Mouse (Mus musculus) gastrocnemius, postnatal 10 days (tissue): ENCODE data around the gene Islr2. TPM values are rescaled to one million over a fixed set of nuclear protein-coding genes. Genes with fewer than 3 reads are reported as not detected.

Source experiments
- DNase-seq: peaks from one replicate; pipeline ENCODE4 v3.0.0; 2021; ENCODE audit warnings: mixed read lengths
- total RNA-seq, 2 experiments: library from RNA; stranded (reverse); gene quantifications; 2 replicates each; pipeline ENCODE4 v1.2.3; 2021

Islr2 gene
- total RNA-seq, 2 experiments from 2014 or later: 4.3 to 4.5 TPM

GRCm38 (mm10) chr9:58220218-58220903 lies 16.2 kb upstream of the Islr2 start:
- peak; percentile 49 for DNase-seq

DNA sequence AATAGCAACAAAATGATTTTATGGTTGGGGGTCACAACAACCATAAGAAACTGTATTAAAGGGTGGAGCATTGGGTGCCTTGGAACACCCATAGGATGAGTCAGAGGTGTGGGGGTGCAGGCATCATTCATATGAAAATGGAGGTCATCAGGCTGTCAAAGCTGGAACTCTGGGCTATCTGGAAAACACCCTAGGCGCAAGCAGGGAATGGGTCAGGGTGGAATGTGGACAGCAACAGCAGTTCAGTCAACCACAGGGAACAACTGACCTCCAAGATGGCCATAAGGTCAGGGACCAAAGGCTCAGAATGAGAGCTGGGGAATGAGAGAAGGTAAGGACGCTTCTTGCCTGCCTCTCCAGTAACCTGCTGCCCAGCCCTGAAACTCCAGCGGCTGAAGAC lies 14.4 kb upstream of the Islr2 start:
- no peak for DNase-seq

GRCm38 (mm10) chr9:58216402-58216801 lies 12.3 kb upstream of the Islr2 start:
- no peak for DNase-seq

GRCm38 (mm10) chr9:58214519-58215180 lies 10.5 kb upstream of the Islr2 start:
- DNase-seq: no peak

DNA sequence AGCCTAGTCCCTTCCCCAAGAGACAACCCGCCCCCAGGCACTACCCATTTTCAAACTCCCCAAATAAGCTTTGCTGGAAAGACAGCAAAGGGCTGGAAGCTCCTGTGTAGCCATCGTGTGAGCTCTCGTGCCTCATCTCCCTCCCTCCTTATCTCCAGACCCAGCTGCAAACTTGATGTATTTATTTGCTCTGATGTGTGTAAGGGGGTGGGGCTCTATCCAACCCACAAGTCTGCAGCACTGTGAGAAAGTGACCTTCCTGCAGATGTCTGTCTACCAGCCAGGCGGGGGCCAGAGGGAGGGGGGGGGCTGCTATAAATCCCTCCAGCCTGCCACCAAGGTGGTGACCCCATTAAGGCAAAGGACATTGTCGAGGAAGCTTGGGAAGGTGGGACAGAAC lies 9.7 kb upstream of the Islr2 start:
- no peak for DNase-seq

- DNase-seq: no peak
Measured at GRCm38 (mm10) chr9:58213377-58213776, 9.3 kb upstream of the Islr2 start.

GRCm38 (mm10) chr9:58210304-58210627 lies 6.1 kb upstream of the Islr2 start:
- no peak for DNase-seq

DNA sequence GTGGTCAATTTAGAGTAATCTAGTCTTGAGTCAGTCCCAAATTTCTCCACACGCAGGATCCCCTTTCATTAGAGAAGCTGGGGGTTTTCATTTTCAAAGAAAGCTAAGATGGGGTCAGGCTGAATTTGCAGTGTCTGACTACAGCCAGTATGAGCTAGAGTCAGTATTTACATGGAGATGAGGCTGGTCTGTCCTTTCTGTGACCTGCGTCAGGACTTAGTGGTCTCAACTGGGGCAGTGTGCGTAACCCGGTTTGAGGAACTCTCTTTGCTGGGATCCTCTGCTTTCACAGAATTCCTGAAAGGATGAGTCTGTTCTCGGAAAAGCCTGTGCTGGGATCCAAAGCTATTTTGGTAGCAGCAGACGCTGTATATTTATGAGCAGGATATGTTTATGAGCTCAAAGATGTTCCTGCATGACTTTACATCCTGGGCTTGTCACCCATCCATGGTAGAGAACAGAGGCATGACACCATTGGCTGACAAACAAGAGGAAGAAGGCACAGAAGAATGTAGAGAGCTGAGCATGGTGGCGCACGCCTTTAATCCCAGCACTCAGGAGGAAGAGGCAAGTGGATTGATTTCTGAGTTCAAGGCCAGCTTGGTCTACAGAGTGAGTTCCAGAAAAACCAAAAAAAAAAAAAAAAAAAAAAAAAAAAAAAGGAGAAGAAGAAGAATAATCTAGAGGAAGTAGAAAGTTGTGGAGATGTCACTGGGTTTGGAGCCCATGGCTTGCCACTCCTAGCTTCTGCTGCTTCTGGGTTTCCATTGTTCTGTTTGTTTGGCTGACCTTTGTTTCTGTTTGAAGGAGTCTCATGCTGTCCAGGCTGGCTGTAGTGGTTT lies 5.6 kb upstream of the Islr2 start:
- no peak for DNase-seq

DNA sequence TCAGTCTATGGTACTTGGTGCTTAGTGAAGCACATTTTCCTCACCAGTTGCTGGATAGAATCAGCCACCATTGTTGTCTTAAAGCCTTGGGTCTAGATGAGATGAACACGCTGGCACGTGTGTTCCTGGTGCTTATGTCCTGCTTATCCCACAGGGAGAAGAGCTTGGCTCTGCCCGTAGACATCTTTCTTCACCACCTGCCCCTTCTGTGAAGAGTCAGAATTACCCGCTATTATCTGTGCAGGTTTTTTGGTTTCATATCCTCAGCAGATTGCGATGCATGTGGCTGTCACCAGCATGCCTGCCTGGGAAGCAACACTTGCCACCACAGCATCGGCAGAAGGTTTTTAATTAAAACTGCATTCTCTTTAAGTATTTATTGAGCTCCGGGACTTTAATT lies 1.9 kb upstream of the Islr2 start:
- DNase-seq: no peak

DNA sequence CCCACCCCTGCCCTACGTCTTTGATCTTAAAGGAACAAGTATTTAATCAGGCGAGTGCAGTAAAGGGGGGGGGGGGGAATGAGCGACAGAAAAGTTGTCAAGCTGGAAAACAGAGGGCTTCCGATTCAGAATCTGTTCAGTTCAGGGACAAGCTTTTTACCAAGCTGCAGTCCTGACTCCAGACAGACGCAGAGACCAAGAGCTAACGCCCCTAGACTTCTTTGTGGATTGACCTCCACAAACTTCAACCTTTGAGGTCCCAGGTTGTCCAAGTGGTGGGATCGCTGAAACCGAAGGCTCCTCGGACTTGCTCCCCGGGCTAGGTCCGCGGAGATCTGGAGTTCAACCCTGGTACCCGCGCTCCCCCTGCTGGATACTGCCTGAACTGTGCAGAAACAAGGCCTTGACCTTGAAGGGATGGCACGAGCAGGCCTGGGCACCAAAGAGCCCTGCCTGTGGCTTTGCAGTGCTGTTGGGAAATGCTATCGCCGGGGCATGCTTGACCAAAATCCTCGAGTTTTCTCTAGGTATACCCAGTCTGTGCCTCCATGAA lies 405 bp upstream of the Islr2 start:
- DNase-seq: peak; percentile 96

DNA sequence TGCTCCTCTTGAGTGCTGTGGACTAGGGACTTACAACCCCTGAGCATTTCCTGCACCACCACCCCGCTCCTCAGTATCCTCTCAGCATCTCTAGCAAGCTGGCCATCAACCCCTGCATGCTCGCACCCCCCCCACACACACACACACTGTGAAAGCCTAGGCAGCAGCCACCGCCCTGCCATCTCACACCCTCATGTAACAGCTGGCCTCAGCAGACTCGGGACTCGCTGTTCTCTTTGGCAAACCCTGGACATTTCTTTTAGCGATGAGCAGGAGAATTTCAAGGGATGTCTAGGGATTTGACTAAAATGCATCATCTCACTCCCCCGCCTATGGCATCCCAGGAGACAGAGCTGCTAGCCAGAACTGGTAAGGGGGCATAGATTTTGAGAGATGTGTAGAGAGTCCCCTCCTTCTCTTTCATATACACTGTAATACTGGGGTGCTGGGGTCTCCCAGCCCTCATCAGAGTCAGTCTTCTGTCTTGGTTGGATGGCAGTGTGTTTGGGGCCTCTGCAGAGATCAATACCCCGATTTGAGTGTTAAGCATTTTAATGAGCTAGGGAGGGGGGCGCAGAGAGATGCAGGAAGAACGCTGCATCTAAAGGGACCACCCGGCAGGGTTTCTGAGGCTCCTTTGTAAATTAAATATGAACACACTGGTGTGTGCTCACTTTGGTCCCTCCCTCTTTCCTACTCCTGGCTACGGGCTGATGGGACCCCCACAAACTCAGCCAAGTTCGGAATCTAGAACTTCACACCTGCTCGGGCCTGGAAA lies 1.3 kb downstream of the Islr2 start:
- no peak for DNase-seq

GRCm38 (mm10) chr9:58201861-58202549 lies 2.1 kb downstream of the Islr2 start:
- DNase-seq: no peak

DNA sequence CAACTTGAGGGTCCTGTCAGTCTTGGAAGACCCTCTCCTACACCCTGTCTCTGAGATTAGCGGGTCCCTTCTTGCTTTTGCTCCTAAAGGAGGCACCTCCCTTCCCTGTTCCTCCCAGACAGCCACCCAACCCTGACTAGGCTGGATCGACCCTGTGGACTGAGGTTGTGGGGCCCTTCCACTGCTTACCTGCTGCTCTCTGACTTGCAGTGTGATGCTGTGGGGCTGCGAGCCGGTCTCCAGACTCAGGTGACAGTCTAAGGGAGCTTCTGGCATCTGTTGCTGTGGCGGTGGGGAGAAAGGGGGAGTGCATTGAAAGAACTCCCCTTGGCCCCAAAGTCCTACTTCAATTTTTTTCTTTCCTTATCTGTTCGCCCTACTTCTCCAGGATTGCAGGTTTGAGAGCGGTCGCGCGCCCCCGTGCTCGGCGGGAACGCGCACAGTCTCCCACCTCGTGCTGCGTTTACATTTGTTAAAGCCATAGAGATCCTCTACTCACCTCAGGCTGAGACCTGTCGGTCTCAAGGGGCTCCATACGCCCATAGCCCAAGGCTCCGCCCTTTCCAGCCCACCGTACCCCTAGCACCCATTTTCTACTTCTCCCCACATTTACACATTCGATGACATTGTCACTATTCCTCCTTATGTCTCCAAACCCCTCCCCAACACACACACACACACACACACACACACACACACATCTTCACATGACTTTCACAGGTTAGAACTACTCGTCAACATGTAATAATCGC lies 2.9 kb downstream of the Islr2 start:
- no peak for DNase-seq

GRCm38 (mm10) chr9:58200270-58201090 lies 3.6 kb downstream of the Islr2 start:
- no peak for DNase-seq

GRCm38 (mm10) chr9:58199381-58200269 lies 4.5 kb downstream of the Islr2 start:
- DNase-seq: peak; percentile 59

- no peak for DNase-seq
Measured at GRCm38 (mm10) chr9:58198801-58199371, 5.2 kb downstream of the Islr2 start.

DNA sequence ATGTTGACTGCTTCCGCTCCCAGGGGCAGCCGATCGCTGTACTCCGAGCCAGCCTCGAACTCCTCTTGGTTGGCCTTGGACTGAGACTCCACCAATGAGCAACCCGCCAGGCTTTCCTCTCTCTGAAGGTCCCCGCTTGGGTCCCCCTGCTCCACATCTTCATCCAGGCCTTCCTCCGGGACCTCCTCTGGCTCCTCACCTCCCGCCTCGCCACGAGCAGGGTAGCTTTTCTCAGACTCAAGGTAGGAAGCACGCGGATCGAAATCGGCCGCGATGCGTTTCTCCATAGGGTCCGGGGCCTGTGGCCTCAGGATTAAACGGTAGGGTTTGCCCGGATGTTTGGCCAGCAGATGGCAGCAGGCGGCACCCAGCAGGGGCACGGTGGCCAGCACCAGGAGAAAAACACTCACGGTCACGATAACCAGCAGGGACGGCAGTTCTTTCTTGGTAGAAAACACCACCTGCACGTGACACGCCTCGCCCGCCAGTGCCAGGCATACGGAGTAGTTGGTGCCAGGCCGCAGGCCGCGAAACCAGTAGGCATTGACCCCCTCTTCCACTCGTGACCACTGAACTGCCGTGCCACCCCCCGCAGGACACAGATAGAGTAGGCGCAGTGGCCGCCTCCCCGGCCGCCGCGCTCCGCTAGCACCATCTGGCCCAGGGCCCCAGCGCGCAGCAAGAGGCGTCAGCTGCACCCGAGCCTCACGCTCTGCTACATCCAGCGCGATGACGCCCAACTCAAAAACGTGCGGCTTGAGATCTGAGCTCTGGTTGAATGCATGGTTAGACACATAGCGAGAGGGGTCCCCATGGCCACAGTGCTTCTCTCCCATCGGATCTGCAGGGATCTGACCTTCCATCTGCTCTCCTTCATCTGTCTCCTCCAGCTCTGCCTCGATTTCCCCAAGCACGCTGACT lies 6.1 kb downstream of the Islr2 start:
- DNase-seq: peak; percentile 57
